Mouse (Mus musculus) small intestine, adult 2 months (tissue): ENCODE measurements around the gene Cfap20. TPM values are rescaled to one million over a fixed set of nuclear protein-coding genes. Genes with fewer than 3 reads are reported as not detected.

ENCODE experiments used
- H3K27ac ChIP-seq: fragments of 200-500 bp; 2 replicates; pipeline ENCODE4 v1.5.1; 2012; ENCODE audit warnings: low read depth, low read length, control low read depth, inconsistent platforms; ENCODE audit not compliant: insufficient read depth
- H3K27me3 ChIP-seq: fragments of 200-500 bp; 2 replicates; pipeline ENCODE4 v1.6.1; 2012; ENCODE audit warnings: mild to moderate bottlenecking, moderate library complexity, low read length, inconsistent platforms; ENCODE audit not compliant: control insufficient read depth, insufficient read depth
- H3K36me3 ChIP-seq: fragments of 200-500 bp; 2 replicates; pipeline ENCODE4 v1.6.1; 2012; ENCODE audit warnings: mild to moderate bottlenecking, low read length, control low read depth, inconsistent platforms; ENCODE audit not compliant: control insufficient read depth, insufficient read depth
- H3K4me1 ChIP-seq: fragments of 200-500 bp; 2 replicates; pipeline ENCODE4 v1.6.1; 2012; ENCODE audit warnings: low read length, inconsistent platforms, mixed read lengths; ENCODE audit not compliant: control insufficient read depth, insufficient read depth, insufficient read length
- H3K4me3 ChIP-seq: fragments of 200-500 bp; 2 replicates; pipeline ENCODE4 v1.5.1; 2012; ENCODE audit warnings: low read depth, mild to moderate bottlenecking, control low read depth, inconsistent platforms, low read length, moderate library complexity
- CTCF ChIP-seq: fragments of 200-500 bp; IDR thresholded peaks from 2 replicates; pipeline ENCODE4 v1.5.1; 2012; ENCODE audit warnings: low read depth, mild to moderate bottlenecking, control low read depth, inconsistent platforms, low read length, moderate library complexity, mixed read lengths; ENCODE audit not compliant: insufficient replicate concordance, insufficient read length; ENCODE audit errors: extremely low read depth
- POLR2A ChIP-seq: fragments of 200-500 bp; IDR thresholded peaks from 2 replicates; pipeline ENCODE4 v1.6.1; 2012; ENCODE audit warnings: low read depth, mild to moderate bottlenecking, control low read depth, inconsistent platforms, low read length, moderate library complexity
- WGBS: fragments of 180-500 bp; shearing (Covaris S2); methylation state at CpG from one replicate; pipeline ENCODE4 v1.1.7; 2018; 5-methylcytosine and 5-hydroxymethylcytosine counted together
- polyA plus RNA-seq: library from polyadenylated mRNA; depleted of rRNA; stranded (reverse); fragments of >200 nt; gene quantifications from 2 replicates; pipeline ENCODE4 v1.2.3, GENCODE M21; 2012

The Cfap20 gene
- polyA plus RNA-seq, 1 experiment, result 33.3 TPM

GRCm38 (mm10) chr8:95392604-95393003, 42.1 kb downstream of the Cfap20 start:
- Histone ChIP-seq H3K4me3 (no peak overlapping the region), H3K4me1 (no peaks in the 10 kb centered on the region), H3K27ac (no peak overlapping the region), H3K36me3 (no peaks in the 10 kb centered on the region), H3K27me3 (no peaks in the 10 kb centered on the region)
- no peak for TF ChIP-seq CTCF
- no peak for TF ChIP-seq POLR2A
- 84% methylated on average over 5 of the region's 5 CpGs for WGBS

DNA sequence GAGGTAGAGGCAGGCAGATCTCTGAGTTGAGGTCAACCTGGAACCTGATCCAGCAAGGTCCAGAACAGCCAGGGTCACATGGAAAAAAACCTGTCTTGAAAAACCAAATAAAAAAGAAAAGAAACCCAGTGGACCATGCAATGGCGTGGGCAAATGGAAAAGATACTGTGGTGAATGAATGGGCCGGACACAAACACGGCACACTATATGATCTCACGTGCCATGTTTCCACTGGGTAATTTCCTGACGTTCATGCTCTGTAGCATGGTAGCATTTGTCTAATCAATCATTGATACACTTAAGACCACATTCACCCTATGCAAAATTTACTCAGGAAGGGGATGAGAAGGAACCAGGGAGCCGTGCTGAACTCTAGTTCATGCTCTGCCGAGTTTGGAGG, 43.6 kb downstream of the Cfap20 start:
- Histone ChIP-seq H3K27ac (no peak overlapping the region), H3K4me3 (no peak overlapping the region), H3K27me3 (no peaks in the 10 kb centered on the region), H3K4me1 (no peaks in the 10 kb centered on the region), H3K36me3 (no peaks in the 10 kb centered on the region)
- TF ChIP-seq CTCF, result no peak
- no peak for TF ChIP-seq POLR2A
- 80% methylated on average over 7 of the region's 7 CpGs for WGBS

DNA sequence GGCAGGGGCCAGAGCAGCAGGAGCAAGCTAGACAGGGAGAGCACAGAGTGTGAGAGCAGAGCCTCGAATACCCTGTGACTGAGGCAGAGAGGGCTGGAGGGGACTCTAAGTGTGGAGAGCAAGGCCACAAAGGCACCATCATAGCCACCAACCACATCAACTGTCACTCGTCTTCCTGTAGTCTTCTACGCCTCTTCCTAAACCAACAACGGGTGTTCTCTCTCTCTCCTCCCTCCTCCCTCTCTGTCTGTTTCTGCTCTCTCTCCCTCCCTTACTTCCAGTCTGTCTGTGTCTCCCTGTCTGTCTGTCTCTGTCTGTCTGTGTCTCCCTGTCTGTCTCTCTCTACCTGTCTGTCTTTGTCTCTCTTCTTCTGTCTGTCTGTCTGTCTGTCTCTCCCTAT, 44.4 kb downstream of the Cfap20 start:
- no peak for TF ChIP-seq POLR2A
- TF ChIP-seq CTCF, result no peak
- H3K4me3 ChIP-seq, result no peak overlapping the region
- H3K27me3 ChIP-seq, result no peaks in the 10 kb centered on the region
- no peaks in the 10 kb centered on the region for H3K36me3 ChIP-seq
- WGBS, result 54% methylated on average over 4 of the region's 4 CpGs
- H3K27ac ChIP-seq, result no peak overlapping the region
- H3K4me1 ChIP-seq, result no peaks in the 10 kb centered on the region

DNA sequence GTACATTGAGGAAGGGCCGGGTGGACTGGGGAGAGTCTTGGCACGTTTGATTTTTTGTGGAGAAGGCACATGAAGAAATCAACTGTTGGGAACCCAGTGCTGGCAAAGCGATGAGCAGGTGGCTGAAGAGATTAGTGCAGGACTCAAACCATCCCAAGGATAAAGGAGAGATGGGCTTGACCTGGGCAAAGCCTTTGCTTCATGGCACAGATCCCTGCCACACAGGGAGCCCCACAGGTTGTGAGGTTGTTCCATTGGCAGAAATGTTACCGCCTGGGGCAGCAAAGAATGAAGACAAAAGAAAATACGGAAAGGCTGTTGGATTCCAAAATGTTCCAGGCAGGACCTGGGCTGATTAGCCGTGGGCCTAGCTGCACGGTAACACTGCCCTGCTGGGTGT, 46.7 kb downstream of the Cfap20 start:
- Histone ChIP-seq H3K27me3 (no peaks in the 10 kb centered on the region), H3K27ac (no peak overlapping the region), H3K4me3 (no peak overlapping the region), H3K4me1 (no peaks in the 10 kb centered on the region), H3K36me3 (no peaks in the 10 kb centered on the region)
- TF ChIP-seq POLR2A (no peak), CTCF (no peak)
- WGBS, result 79% methylated on average over 7 of the region's 7 CpGs

- Histone ChIP-seq H3K4me3 (no peak overlapping the region), H3K4me1 (no peaks in the 10 kb centered on the region), H3K27ac (no peak overlapping the region), H3K36me3 (no peaks in the 10 kb centered on the region), H3K27me3 (no peaks in the 10 kb centered on the region)
- WGBS, result 84% methylated on average over 10 of the region's 10 CpGs
- TF ChIP-seq POLR2A (no peak), CTCF (no peak)
These were observed 47.4 kb downstream of the Cfap20 start for GRCm38 (mm10) chr8:95387221-95387620.

DNA sequence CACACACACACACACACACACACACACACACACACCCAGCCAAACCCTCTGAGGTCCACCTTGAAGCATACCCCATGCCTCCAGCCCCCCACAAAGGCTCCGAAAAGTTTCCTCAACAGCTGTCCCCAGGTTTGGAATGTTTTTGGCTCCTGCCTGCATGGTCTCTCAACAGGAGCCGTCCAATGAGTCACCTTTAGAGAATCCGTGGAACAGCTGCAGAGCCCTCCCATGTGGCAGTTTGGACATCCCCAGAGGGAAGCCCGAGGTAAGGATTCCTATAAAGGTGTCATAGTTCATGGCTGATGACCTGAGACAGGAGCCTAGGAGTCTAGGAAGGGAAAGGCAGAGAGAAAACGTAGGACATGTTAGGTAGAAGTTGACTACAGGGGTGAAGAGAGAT, 48.6 kb downstream of the Cfap20 start:
- H3K4me3 ChIP-seq, result no peak overlapping the region
- no peaks in the 10 kb centered on the region for H3K4me1 ChIP-seq

GRCm38 (mm10) chr8:95384501-95384900, 50.2 kb downstream of the Cfap20 start:
- TF ChIP-seq CTCF, result no peak
- no peak for TF ChIP-seq POLR2A
- Histone ChIP-seq H3K4me1 (no peaks in the 10 kb centered on the region), H3K4me3 (no peak overlapping the region), H3K27me3 (no peaks in the 10 kb centered on the region), H3K27ac (no peak overlapping the region), H3K36me3 (no peaks in the 10 kb centered on the region)
- 71% methylated on average over 3 of the region's 3 CpGs for whole genome bisulfite sequencing

More for the DNA sequence above, 48.6 kb downstream of the Cfap20 start:
- 66% methylated on average over 5 of the region's 5 CpGs for WGBS
- H3K27ac ChIP-seq, result no peak overlapping the region
- no peak for TF ChIP-seq POLR2A
- TF ChIP-seq CTCF, result no peak
- H3K27me3 ChIP-seq, result no peaks in the 10 kb centered on the region
- H3K36me3 ChIP-seq, result no peaks in the 10 kb centered on the region

DNA sequence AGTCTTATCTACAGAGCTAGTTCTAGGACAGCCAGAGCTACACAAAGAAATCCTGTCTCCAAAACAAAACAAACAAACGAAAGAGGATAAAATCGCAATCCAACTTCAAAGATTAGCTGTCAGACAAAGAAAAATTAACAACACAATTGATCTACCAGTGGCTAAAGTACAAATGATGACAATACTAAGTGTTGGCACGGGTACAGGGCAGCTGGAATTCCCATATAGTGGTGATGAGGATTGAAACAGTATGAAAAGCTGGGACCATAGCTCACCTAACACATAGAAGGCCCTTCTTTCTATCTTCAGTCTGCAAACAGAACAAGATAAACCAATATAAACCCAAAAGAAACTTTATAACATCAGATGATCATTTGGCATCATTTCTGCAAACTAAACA, 53.1 kb downstream of the Cfap20 start:
- no peak for TF ChIP-seq CTCF
- TF ChIP-seq POLR2A, result no peak
- H3K27me3 ChIP-seq, result no peaks in the 10 kb centered on the region
- no peak overlapping the region for H3K27ac ChIP-seq
- H3K4me3 ChIP-seq, result no peak overlapping the region
- no peaks in the 10 kb centered on the region for H3K36me3 ChIP-seq
- 53% methylated on average over 3 of the region's 3 CpGs for WGBS
- H3K4me1 ChIP-seq, result peaks cover 12% of the 10 kb centered on the region; the same call in 1 of the 2 replicates
